Mouse (Mus musculus): ENCODE data around the gene Sspo. TPM values are rescaled to one million over a fixed set of nuclear protein-coding genes. Genes with fewer than 3 reads are reported as not detected.

Gene Sspo
- polyA plus RNA-seq, 1 experiment from 2014 or later, result 0.58 TPM

DNA sequence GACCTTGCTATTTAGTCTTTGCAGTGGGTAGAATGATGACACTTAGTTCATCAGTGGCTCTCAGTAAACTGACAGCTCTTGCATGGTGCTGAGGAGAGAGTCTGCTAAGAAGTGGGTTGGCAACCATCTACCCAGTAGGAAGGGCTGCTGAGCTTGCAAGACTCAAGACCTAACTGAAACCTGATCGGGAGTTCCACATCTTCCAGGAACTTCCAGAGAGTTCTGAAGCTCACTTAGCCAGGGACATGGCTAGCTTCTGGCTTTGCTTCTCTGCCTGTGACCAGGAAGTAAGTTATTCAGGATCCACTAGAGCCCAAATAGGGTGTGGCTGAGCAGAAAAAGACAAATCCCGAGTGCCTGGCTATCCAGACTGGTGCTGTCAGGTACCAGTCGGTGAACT, 35.4 kb upstream of the Sspo start:
- Histone ChIP-seq H3K4me2 (ENCODE audit: low read length) (no peak overlapping the region), H3K9me3 (ENCODE audit: control insufficient read depth, low read length) (no peaks in the 10 kb centered on the region), H3K4me1 (ENCODE audit: control insufficient read depth in 2 of 2, insufficient read depth in 2 of 2, low read length in 2 of 2) (peaks cover 3 to 18% of the 10 kb centered on the region in 2 experiments), H3K27ac (replicated peaks in 1 of 2; ENCODE audit: control insufficient read depth in 1 of 2, insufficient read depth in 1 of 2, low read depth in 2 of 2, low read length in 2 of 2) (no peak overlapping the region), H3K36me3 (ENCODE audit: control insufficient read depth, insufficient read depth, low read length) (peaks cover 100% of the 10 kb centered on the region), H3K9ac (ENCODE audit: low read length) (no peak overlapping the region), H3K4me3 (ENCODE audit: control insufficient read depth in 1 of 2, insufficient read depth in 1 of 2, low read depth in 1 of 2, low read length in 2 of 2) (no peak overlapping the region), H3K27me3 (ENCODE audit: control insufficient read depth, insufficient read depth, low read length) (no peaks in the 10 kb centered on the region)
- WGBS, result 84% methylated on average over 3 of the region's 3 CpGs
- no peak for ATAC-seq (ENCODE audit: insufficient number of reproducible peaks, insufficient read depth, low FRiP score, low read depth)

DNA sequence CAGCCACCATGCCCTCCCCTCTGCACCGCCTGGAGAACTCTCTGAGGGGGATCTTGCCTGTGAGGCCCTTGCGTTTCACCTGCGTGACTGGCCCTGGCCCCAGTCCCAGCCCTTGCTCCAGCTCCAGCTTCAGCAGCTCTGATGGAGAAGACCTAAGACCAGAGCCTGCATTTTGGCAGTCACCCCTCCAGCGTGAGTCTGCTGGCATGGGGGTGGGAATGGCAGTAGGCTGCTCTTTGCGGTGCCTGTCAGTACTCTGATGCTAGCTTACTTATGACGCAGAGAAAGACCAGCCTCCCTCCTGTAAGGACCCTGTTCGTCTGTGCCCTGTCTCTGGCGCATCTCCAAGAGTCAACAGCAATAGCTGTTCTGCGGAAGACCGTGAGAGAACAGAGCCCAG, 34.9 kb upstream of the Sspo start:
- H3K4me2 ChIP-seq (ENCODE audit: low read length), result no peak overlapping the region
- WGBS, result 65% methylated on average over 10 of the region's 10 CpGs
- no peaks in the 10 kb centered on the region for H3K27me3 ChIP-seq (ENCODE audit: control insufficient read depth, insufficient read depth, low read length)
- H3K27ac ChIP-seq (replicated peaks in 1 of 2; ENCODE audit: control insufficient read depth in 1 of 2, insufficient read depth in 1 of 2, low read depth in 2 of 2, low read length in 2 of 2), result no peak overlapping the region
- peaks cover 3 to 18% of the 10 kb centered on the region in 2 experiments for H3K4me1 ChIP-seq (ENCODE audit: control insufficient read depth in 2 of 2, insufficient read depth in 2 of 2, low read length in 2 of 2)
- H3K4me3 ChIP-seq (ENCODE audit: control insufficient read depth in 1 of 2, insufficient read depth in 1 of 2, low read depth in 1 of 2, low read length in 2 of 2), result no peak overlapping the region
- no peaks in the 10 kb centered on the region for H3K9me3 ChIP-seq (ENCODE audit: control insufficient read depth, low read length)
- no peak overlapping the region for H3K9ac ChIP-seq (ENCODE audit: low read length)
- H3K36me3 ChIP-seq (ENCODE audit: control insufficient read depth, insufficient read depth, low read length), result peaks cover 100% of the 10 kb centered on the region
- ATAC-seq (ENCODE audit: insufficient number of reproducible peaks, insufficient read depth, low FRiP score, low read depth), result no peak

DNA sequence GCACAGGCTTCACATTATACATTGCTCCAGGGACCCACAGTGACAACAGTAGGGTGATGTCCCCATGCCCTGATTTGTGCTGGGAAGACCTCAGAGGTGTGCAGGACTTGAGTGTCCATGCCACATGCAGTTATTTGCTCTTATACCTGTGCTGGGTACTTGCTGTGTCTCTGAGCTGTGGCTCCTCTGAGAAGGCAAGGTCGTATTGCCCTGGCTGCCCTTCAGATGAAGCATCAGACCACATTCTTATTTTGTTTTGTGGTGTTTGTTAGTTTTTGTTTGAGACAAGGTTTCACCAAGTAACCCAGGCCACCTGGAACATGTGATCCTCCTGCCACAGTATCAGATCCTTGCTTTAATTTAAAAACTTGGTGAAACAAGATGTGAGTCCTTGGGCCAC, 33.1 kb upstream of the Sspo start:
- no peak overlapping the region for H3K4me3 ChIP-seq (ENCODE audit: control insufficient read depth in 1 of 2, insufficient read depth in 1 of 2, low read depth in 1 of 2, low read length in 2 of 2)
- H3K27ac ChIP-seq (replicated peaks in 1 of 2; ENCODE audit: control insufficient read depth in 1 of 2, insufficient read depth in 1 of 2, low read depth in 2 of 2, low read length in 2 of 2), result no peak overlapping the region
- no peak overlapping the region for H3K4me2 ChIP-seq (ENCODE audit: low read length)
- no peak for ATAC-seq (ENCODE audit: insufficient number of reproducible peaks, insufficient read depth, low FRiP score, low read depth)
- peaks cover 3 to 18% of the 10 kb centered on the region in 2 experiments for H3K4me1 ChIP-seq (ENCODE audit: control insufficient read depth in 2 of 2, insufficient read depth in 2 of 2, low read length in 2 of 2)
- no peaks in the 10 kb centered on the region for H3K9me3 ChIP-seq (ENCODE audit: control insufficient read depth, low read length)
- WGBS, result 77% methylated on average over 1 of the region's 1 CpGs
- H3K36me3 ChIP-seq (ENCODE audit: control insufficient read depth, insufficient read depth, low read length), result peaks cover 88% of the 10 kb centered on the region
- H3K27me3 ChIP-seq (ENCODE audit: control insufficient read depth, insufficient read depth, low read length), result no peaks in the 10 kb centered on the region
- no peak overlapping the region for H3K9ac ChIP-seq (ENCODE audit: low read length)

DNA sequence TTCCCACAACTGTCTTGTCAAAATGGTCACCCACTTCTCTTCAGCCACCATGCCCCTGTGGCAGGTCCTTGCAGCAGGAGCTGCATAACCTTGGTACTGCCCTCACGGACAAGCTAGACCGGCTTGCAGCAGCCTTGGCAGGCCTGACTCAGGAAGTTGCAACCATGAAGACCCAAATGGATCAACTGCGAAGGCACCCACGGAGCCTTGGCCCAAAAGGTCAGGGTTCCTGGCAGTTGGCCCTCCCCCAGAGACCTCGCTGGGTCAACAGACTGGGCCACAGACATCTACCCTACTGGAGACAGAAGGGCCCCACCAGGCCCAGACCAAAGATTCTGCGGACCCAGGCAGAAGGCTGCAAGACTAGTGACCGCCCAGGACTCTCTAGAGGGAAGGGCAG, 32.4 kb upstream of the Sspo start:
- Histone ChIP-seq H3K27ac (replicated peaks in 1 of 2; ENCODE audit: control insufficient read depth in 1 of 2, insufficient read depth in 1 of 2, low read depth in 2 of 2, low read length in 2 of 2) (no peak overlapping the region), H3K4me2 (ENCODE audit: low read length) (no peak overlapping the region), H3K27me3 (ENCODE audit: control insufficient read depth, insufficient read depth, low read length) (no peaks in the 10 kb centered on the region), H3K36me3 (ENCODE audit: control insufficient read depth, insufficient read depth, low read length) (peaks cover 81% of the 10 kb centered on the region), H3K9me3 (ENCODE audit: control insufficient read depth, low read length) (no peaks in the 10 kb centered on the region), H3K4me3 (ENCODE audit: control insufficient read depth in 1 of 2, insufficient read depth in 1 of 2, low read depth in 1 of 2, low read length in 2 of 2) (no peak overlapping the region), H3K9ac (ENCODE audit: low read length) (no peak overlapping the region), H3K4me1 (ENCODE audit: control insufficient read depth in 2 of 2, insufficient read depth in 2 of 2, low read length in 2 of 2) (peaks cover 7 to 18% of the 10 kb centered on the region in 2 experiments)
- ATAC-seq (ENCODE audit: insufficient number of reproducible peaks, insufficient read depth, low FRiP score, low read depth), result no peak
- 93% methylated on average over 7 of the region's 7 CpGs for WGBS

DNA sequence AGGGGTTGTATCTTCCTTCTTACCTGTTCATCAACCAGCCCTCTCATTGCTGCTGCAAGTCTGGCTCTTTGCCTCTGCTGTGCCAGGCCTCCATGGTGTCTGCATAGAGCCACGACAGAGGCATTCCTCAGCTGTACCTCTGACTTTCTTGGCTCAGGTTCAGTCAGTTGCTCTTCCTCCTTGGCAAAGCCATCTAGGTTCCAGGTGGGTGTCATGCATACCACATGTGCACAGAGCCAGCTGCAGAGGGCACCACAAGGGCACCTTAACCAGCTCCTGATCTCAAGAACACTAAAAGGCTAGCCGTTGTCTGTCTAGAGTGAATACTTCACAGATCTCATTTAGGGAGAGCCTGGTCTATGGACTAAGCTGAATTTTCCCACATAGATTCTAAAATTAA, 31.5 kb upstream of the Sspo start:
- H3K4me1 ChIP-seq (ENCODE audit: control insufficient read depth in 2 of 2, insufficient read depth in 2 of 2, low read length in 2 of 2), result peaks cover 7 to 15% of the 10 kb centered on the region in 2 experiments
- H3K36me3 ChIP-seq (ENCODE audit: control insufficient read depth, insufficient read depth, low read length), result peaks cover 72% of the 10 kb centered on the region
- 60% methylated on average over 2 of the region's 2 CpGs for WGBS
- no peak overlapping the region for H3K27ac ChIP-seq (replicated peaks in 1 of 2; ENCODE audit: control insufficient read depth in 1 of 2, insufficient read depth in 1 of 2, low read depth in 2 of 2, low read length in 2 of 2)
- no peak overlapping the region for H3K4me2 ChIP-seq (ENCODE audit: low read length)
- no peak overlapping the region for H3K4me3 ChIP-seq (ENCODE audit: control insufficient read depth in 1 of 2, insufficient read depth in 1 of 2, low read depth in 1 of 2, low read length in 2 of 2)
- no peaks in the 10 kb centered on the region for H3K9me3 ChIP-seq (ENCODE audit: control insufficient read depth, low read length)
- no peak overlapping the region for H3K9ac ChIP-seq (ENCODE audit: low read length)
- no peaks in the 10 kb centered on the region for H3K27me3 ChIP-seq (ENCODE audit: control insufficient read depth, insufficient read depth, low read length)
- ATAC-seq (ENCODE audit: insufficient number of reproducible peaks, insufficient read depth, low FRiP score, low read depth), result no peak

DNA sequence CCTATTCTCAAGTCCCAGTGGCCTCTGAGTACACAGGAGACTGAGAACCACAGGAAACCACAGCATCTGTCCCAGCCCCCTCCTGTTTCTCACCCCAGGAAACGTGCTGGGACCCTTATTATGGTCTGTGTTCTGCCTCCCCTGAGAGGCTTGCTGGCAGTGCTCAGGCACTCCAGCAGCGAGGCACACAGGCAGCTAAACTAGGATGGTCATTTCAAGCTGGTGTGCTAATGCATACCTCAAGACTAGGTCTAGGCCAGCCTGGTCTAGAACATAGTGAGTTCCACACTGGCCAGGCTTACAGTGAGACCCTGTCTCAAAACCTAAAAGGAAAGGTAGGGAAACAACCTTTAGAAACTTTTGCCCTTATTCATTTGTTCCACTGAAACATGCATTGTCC, 27.4 kb upstream of the Sspo start:
- ATAC-seq (ENCODE audit: insufficient number of reproducible peaks, insufficient read depth, low FRiP score, low read depth), result no peak
- Histone ChIP-seq H3K4me2 (ENCODE audit: low read length) (no peak overlapping the region), H3K27ac (replicated peaks in 1 of 2; ENCODE audit: control insufficient read depth in 1 of 2, insufficient read depth in 1 of 2, low read depth in 2 of 2, low read length in 2 of 2) (no peak overlapping the region), H3K9me3 (ENCODE audit: control insufficient read depth, low read length) (no peaks in the 10 kb centered on the region), H3K27me3 (ENCODE audit: control insufficient read depth, insufficient read depth, low read length) (no peaks in the 10 kb centered on the region), H3K4me1 (ENCODE audit: control insufficient read depth in 2 of 2, insufficient read depth in 2 of 2, low read length in 2 of 2) (peaks cover 4 to 5% of the 10 kb centered on the region in 2 experiments; a peak in 1 of 4 replicates), H3K36me3 (ENCODE audit: control insufficient read depth, insufficient read depth, low read length) (peaks cover 31% of the 10 kb centered on the region), H3K9ac (ENCODE audit: low read length) (no peak overlapping the region), H3K4me3 (ENCODE audit: control insufficient read depth in 1 of 2, insufficient read depth in 1 of 2, low read depth in 1 of 2, low read length in 2 of 2) (no peak overlapping the region)
- 16% methylated on average over 2 of the region's 2 CpGs for WGBS

DNA sequence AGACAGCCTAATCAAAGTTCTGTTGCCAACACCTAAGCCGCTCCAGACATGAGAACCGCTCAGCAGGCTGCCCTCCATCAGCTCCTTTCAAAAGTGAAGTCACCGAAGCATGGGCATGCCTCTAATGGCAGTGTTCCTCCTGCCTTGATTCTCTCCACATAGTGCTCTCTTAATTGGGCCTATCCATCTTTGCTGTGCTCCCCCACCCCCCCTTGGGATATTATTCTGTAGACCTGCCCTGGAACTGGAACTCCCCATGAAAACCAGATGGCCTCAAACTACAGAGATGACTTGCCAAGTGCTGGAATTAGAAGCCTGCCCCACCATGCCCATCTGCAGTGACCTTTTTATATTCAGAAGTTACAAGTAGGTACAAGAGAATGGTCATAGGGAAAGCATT, 24.7 kb upstream of the Sspo start:
- Histone ChIP-seq H3K36me3 (ENCODE audit: control insufficient read depth, insufficient read depth, low read length) (peaks cover 4% of the 10 kb centered on the region; the same call in 1 of the 2 replicates), H3K27ac (replicated peaks in 1 of 2; ENCODE audit: control insufficient read depth in 1 of 2, insufficient read depth in 1 of 2, low read depth in 2 of 2, low read length in 2 of 2) (no peak overlapping the region), H3K4me1 (ENCODE audit: control insufficient read depth in 2 of 2, insufficient read depth in 2 of 2, low read length in 2 of 2) (peaks cover 4 to 5% of the 10 kb centered on the region in 2 experiments; a peak in 1 of 4 replicates), H3K9ac (ENCODE audit: low read length) (no peak overlapping the region), H3K9me3 (ENCODE audit: control insufficient read depth, low read length) (no peaks in the 10 kb centered on the region), H3K27me3 (ENCODE audit: control insufficient read depth, insufficient read depth, low read length) (no peaks in the 10 kb centered on the region), H3K4me2 (ENCODE audit: low read length) (no peak overlapping the region), H3K4me3 (ENCODE audit: control insufficient read depth in 1 of 2, insufficient read depth in 1 of 2, low read depth in 1 of 2, low read length in 2 of 2) (no peak overlapping the region)
- ATAC-seq (ENCODE audit: insufficient number of reproducible peaks, insufficient read depth, low FRiP score, low read depth), result no peak
- 85% methylated on average over 3 of the region's 3 CpGs for WGBS

DNA sequence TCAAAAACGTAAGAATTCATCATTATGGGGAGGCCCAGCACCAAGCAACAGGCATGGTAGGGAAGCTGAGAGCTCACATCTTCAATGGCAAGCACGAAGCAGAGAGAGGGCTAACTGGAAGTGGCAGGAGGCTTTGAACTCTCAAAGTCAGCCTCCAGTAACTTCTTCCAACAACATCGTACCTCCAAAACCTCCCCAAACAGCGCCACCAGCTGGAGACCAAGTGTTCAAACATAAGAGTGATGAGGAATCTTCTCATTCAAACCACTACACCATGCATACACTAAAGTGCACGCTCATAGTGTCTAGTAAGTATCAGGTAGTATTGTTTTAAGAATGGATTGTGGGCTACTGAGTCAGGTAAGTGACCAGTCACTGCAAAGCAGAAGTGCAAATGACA, 24.0 kb upstream of the Sspo start:
- H3K9ac ChIP-seq (ENCODE audit: low read length), result no peak overlapping the region
- H3K27ac ChIP-seq (replicated peaks in 1 of 2; ENCODE audit: control insufficient read depth in 1 of 2, insufficient read depth in 1 of 2, low read depth in 2 of 2, low read length in 2 of 2), result no peak overlapping the region
- no peaks in the 10 kb centered on the region for H3K9me3 ChIP-seq (ENCODE audit: control insufficient read depth, low read length)
- H3K4me3 ChIP-seq (ENCODE audit: control insufficient read depth in 1 of 2, insufficient read depth in 1 of 2, low read depth in 1 of 2, low read length in 2 of 2), result no peak overlapping the region
- H3K36me3 ChIP-seq (ENCODE audit: control insufficient read depth, insufficient read depth, low read length), result no peaks in the 10 kb centered on the region
- no peak overlapping the region for H3K4me2 ChIP-seq (ENCODE audit: low read length)
- peaks cover 4 to 5% of the 10 kb centered on the region in 2 experiments; a peak in 1 of 4 replicates for H3K4me1 ChIP-seq (ENCODE audit: control insufficient read depth in 2 of 2, insufficient read depth in 2 of 2, low read length in 2 of 2)
- no peak for ATAC-seq (ENCODE audit: insufficient number of reproducible peaks, insufficient read depth, low FRiP score, low read depth)
- 59% methylated on average over 5 of the region's 5 CpGs for WGBS
- no peaks in the 10 kb centered on the region for H3K27me3 ChIP-seq (ENCODE audit: control insufficient read depth, insufficient read depth, low read length)
